Mouse (Mus musculus): ENCODE measurements around the gene Prdx1. TPM values are rescaled to one million over a fixed set of nuclear protein-coding genes. Genes with fewer than 3 reads are reported as not detected.

Prdx1 gene
- 165 TPM for total RNA-seq (2023)

DNA sequence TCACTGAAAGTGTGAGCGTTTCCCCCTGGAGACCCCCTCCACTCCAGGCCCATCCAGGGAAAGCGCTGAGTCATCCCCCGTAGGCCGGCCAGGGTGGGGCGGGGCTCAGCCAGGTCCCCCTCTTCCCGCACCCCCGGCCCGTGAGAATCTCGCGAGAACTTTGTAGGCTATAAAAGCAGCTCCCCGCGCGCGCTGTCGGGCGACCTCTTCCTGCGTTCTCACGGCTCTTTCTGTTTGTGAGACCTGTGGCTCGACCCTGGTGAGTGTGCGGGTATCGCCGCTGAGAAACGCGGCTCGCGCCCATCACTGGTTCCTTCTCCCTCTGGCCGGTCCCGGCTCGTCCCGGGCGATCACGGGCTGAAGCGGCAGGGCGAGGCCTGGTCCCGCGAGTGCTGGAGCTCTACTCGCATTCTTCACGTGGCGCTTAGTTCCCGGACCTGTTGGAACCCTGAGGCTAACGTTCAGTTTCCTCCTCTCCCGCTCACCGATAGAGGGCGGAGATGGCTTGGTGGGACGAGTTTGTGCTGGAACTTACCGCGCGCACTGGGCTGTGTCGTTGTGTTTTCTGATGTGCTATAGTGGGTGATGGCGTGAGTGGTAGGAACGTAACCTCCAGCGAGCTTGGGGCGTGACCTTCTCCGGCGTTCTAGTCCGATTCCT, at the start of gene Prdx1:
TSS of gene Prdx1 (plus strand) at position 143 of the 660 bp plus-strand sequence.

DNA sequence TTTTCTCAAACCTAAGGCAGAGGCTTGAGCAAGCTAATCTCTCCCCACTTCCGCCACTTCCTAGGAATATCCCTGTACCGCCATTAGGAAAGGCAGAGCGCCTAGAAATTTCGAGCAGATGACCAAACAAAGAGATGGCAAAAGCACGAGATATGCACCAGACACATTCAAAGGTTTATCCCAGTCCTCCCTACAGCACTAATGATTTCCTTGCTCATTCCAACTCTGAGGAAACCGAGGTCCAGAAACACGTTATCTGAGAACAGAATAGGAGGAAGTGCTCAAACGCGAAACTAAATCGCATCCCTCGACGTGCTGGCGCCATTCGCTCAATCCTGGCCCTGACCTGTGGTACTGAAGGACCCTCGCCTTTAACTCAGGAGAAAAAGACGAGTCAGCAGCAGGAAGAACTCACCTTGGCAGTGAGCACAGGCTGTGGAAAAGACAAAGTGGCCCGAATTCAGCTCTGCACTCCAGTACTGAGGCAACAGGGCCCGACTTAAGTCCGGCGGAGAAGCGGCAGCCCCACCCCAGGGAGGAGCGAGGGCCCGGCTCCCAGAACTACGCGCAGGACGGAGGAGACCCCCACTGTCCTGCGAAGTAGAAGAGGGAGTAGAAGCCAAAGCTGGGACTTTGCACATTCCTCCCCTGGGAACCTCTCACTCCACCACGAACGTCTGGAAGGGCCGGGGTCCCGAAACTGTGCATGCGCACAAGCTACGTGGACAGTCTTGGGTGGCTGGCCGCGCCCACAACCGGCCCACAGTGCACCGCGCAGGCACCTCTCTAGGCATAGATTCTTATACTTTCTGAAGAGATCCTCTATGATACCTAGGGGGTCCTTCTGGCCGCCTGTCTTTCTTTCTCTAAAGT, 34.2 kb upstream of the Prdx1 start, which contains the start of gene Akr1a1:
TSS of gene Akr1a1 (minus strand) at position 757 of the 873 bp plus-strand sequence.

DNA sequence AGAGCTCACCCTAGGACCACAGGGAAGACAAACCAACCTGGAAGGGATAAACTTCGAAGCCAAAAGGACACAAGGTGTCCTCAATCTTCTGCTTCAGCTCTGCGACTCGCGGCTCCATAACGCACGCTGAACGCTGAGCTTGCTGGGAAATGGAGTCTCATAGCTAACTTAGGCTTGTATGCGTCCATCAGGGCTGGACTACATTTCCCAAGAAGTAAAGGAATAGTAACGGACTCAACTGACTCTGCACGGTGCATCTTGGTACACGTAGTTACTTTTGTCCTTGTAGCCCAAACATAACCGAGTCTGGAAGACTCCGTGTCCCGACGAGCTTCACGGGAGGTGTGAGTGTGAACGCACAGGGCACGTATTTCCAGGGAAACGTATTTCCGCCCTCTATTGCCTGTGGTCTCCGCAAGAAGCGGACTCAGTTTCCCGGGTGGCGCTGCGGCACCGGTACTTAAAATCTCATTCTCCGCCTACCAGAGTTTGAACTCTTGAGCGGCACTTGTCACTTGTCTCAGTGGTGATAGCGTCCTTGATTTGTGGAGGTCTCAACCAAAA, 22.9 kb downstream of the Prdx1 start, which contains the start of the genes Mmachc and Ccdc163:
TSS of gene Mmachc (minus strand) at position 206 of the 564 bp plus-strand sequence.
TSS of gene Ccdc163 (plus strand) at position 309 of the 564 bp plus-strand sequence.

DNA sequence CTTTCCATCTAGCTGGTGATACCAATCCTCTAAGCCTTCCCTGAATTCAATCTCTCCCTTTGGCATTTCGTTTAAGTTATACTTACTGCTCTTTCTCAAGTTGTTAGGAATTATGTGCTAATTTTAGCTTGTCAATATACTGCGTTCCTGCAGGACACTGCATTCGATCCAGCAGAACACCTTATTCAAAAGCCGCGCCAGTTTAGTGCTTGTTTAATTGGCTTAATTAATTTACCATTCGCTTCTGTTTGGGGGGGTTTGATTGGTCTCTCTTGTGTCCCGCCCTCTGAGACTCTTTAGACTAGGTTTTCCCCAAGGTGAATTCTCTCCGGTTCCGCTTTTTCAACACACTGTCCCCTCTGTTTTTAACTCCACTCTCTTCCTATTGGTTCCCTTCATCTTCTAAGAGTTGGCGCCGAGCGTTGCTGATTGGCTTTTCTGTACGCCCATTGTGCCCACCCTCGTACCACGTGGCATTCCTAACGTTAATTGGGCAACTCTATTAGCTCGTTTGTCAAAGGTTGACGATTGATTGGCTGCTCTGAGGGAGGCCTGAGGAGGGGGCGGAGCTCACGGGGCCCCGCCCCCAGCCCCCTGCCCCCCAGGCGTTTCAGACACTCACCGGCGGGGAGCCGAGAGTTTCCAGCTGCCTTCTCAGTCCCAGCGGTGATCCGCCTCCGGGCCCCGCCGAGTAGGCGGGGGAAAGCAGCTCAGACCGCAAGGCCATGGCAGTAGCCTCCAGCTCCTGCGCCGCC, 35.2 kb downstream of the Prdx1 start, which contains the start of gene Tesk2:
TSS of gene Tesk2 (plus strand) at position 606 of the 755 bp plus-strand sequence.

Other genes with a start within 250 kb of the Prdx1 start
- 24.2 TPM for gene Mast2, start 221.4 kb upstream of the Prdx1 start, total RNA-seq (2023)
- gene Ipp, start 178.0 kb upstream of the Prdx1 start, total RNA-seq (2023): 10.4 TPM
- gene Tmem69, start 129.6 kb upstream of the Prdx1 start, total RNA-seq (2023): 8.0 TPM
- gene Gpbp1l1, start 127.9 kb upstream of the Prdx1 start, total RNA-seq (2023): 128 TPM
- gene Ccdc17, start 88.9 kb upstream of the Prdx1 start, total RNA-seq (2023): 8.2 TPM
- gene Nasp, start 57.6 kb upstream of the Prdx1 start, total RNA-seq (2023): 103 TPM
- 176 TPM for gene Akr1a1, start 33.9 kb upstream of the Prdx1 start, total RNA-seq (2023)
- gene Mmachc, start 22.9 kb downstream of the Prdx1 start, total RNA-seq (2023): 3.5 TPM
- 18.4 TPM for gene Ccdc163, start 23.0 kb downstream of the Prdx1 start, total RNA-seq (2023)
- 7.8 TPM for gene Tesk2, start 35.4 kb downstream of the Prdx1 start, total RNA-seq (2023)
- gene Toe1, start 122.1 kb downstream of the Prdx1 start, total RNA-seq (2023): 50.5 TPM
- gene Mutyh, start 122.2 kb downstream of the Prdx1 start, total RNA-seq (2023): 11.8 TPM
- not detected for gene Hpdl, start 136.2 kb downstream of the Prdx1 start, total RNA-seq (2023)
- 0.18 TPM for gene Zswim5, start 191.8 kb downstream of the Prdx1 start, total RNA-seq (2023)

All from CD4-positive naive resting alpha-beta T cell, adult 57 days (primary cell).